Mouse (Mus musculus) urinary bladder, postnatal 10 days (tissue): ENCODE results near the gene Gm10477.
A peak's percentile ranks its signal among the peaks of the same experiment; 100 is the strongest.
"Not testable (repeated sequence)": the region's sequence is repeated elsewhere in the genome, so short reads cannot be mapped to it uniquely, and the experiment has no call there.

ENCODE experiments used
- DNase-seq: peaks from one replicate; pipeline ENCODE4 v3.0.0; 2022; ENCODE audit warnings: low spot score

Gm10477 gene

DNA sequence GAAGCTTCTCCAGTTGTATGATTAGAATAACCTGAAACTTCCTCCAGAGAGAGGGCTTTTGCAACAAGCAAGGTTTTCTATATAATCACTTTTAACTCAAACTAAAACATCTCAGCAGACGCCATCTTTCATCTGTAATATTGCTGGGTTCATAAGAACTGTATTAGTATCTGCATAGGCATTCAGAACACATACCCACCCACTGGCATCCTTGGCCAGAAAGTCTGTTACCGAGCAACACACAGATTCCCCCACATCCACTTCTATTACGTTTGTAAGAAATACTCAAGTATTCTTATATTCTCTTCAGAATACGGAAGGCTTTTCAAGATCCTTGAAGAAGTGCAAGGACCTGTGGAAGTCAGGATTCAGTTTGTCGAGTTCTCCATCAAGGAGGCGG, at the start of gene Gm10477:
Gene Gm10477, plus strand, starts transcription at position 301 of the 400 bp plus-strand sequence.
- DNase-seq: not testable (repeated sequence)

- no peak for DNase-seq
Observed at GRCm38 (mm10) chrX:56477553-56477952, 47.0 kb upstream of the Gm10477 start.

DNA sequence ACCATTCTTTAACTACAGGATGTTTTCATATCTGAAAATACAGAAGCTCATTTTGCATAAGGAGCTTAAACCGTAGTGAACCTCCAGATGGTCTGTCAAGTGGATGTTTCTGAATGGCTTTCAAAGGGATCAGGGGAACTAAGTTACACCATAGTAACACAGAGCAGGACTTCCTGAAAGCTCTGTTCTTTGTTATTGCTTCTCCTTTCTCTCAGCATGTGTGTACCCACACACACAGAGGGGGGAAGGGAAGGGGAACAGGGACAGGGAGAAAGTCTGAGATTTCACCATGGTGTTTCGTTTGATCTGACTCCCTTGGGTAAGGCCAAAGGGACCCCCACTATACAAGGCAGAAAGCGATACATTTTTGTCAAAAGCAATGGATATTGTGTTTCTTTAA, 42.6 kb upstream of the Gm10477 start:
- DNase-seq: no peak

DNA sequence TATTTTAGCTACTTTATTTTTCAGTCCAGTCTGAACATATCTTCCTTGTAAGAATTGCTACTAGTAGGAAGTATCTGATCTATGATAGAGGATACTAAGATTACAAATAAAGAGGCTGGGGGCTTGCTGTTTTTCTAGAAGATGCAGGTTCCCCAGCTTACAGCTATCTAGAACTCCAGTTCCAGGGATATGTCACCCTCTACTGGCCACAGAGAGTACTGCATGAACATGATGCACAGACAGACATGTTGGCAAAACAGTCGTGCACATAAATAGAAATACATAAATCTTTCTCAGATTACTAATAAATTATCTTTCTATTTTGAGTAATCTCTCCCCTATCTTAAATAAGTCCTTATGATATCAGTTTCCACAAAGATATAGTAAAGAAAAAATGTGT, 34.8 kb upstream of the Gm10477 start:
- peak; percentile 13 for DNase-seq

DNA sequence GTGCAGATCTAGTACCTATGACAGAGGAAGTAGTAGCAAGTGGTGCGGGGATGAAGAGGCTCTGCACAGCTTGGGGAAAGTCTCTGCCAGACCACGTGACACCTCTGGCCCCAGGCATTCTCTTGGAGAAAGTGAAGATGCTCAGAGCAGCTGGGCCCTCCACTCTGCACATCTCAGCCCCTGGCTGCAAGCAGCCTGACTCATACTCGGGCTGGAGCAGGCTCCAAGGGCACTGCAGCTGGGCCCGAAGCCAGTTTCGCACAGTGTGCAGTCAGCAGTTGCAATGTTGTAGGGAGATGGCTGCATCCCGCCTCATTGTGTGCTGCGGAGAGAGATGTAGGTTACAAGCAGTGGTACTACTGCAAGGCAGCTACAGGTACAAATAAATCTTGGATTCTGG, 27.3 kb upstream of the Gm10477 start:
- no peak for DNase-seq

DNA sequence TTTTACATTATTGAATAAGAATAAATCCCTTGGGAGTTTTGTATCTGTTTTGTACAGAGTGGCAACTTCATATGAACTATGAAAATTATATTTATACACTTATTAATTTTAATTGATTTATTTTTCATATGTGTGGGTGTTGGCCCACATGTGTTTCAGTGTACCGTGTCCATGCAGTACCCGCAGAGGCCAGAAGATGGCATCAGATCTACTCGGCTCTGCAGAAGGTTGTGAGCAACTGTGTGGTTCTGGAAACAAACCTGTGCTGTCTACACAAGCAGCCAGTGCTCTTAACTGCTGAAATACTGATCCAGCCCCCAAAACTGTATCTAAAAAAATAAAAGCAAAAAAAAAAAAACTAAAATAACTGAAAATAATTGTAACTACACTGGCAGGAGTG, 6.7 kb downstream of the Gm10477 start:
- peak; percentile 15 for DNase-seq

DNA sequence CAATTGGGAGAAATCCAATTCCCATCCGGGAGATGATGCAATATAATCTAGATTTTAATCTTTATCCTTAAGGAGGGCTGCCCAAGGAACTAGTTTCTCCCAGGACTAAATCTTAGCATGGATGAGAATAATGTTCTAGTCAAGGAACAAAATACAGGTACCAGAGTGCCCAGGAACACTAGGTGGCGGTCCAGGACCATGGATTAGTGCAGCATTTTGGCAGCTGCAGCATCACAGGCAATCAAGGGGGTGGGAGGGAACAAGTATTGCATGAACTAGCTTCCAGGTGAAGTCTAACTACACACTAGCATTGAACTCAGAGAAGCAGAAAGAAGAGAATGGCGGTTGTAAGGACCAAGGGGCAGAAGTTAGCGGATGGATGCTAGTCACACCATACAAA, 12.6 kb downstream of the Gm10477 start:
- DNase-seq: no peak

DNA sequence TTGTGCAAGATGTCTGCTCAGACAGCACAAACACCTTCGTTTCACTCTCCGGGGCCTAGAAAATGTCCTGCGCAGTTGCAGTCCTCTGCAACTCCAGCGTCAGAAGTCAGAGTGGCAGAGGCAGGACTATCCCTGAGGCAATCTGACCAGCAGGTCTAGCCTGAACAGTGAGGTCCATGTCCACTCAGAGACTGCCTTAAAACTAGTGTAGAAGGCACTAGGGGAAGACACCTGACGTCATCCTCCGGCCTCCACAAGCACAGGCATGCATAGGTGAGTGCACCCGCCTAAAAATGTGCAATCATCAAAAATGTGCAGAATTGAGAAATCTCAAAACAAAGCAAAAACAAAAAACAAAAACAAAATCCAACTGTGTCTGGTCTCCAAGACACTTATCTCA, 25.0 kb downstream of the Gm10477 start, which contains the start of gene Gm648:
Gene Gm648, minus strand, starts transcription at position 101 of the 400 bp plus-strand sequence.
- no peak for DNase-seq

DNA sequence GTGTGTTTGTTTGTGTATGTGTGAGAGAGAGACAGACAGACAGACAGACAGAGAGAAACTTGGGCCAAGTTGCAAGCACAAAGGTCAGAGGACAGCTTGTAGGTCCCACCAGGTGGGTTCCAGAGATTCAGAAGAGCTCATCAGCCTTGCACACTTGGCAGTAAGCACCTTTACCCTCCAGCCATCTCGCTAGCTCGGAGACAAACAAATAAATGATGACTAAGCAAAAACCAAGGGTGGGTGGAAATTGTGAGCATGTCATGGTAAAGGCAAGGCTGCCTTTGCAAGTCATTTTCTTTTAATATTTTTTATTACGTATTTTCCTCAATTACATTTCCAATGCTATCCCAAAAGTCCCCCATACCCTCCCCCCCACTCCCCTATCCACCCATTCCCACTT, 29.0 kb downstream of the Gm10477 start:
- DNase-seq: no peak

- DNase-seq: no peak
Observed at GRCm38 (mm10) chrX:56572465-56572864, 47.9 kb downstream of the Gm10477 start.
